Mouse (Mus musculus) layer of hippocampus, adult 6 months (tissue): ENCODE data around the gene Fyb2. TPM values are rescaled to one million over a fixed set of nuclear protein-coding genes. Genes with fewer than 3 reads are reported as not detected.

Experiments
- long read RNA-seq, 2 experiments: library from polyadenylated mRNA; unstranded; transcript quantifications; one replicate each; pipeline ENCODE4 v2.0.0; 2019 to 2020
- polyA plus RNA-seq: library from polyadenylated mRNA; unstranded; fragments of <200 nt; fragmentation: Nextera tagmentation; gene quantifications from 2 replicates; pipeline ENCODE4 v1.2.3, GENCODE M21; 2021

Gene Fyb2
- 0.43 and 1.1 TPM in 2 replicates for polyA plus RNA-seq
- long read RNA-seq, experiment 1, partial matches to known transcripts: 1 of 1 reads
- long read RNA-seq, experiment 1, other reads (novel, unspliced or antisense): 0 of 1 reads
- long read RNA-seq, experiment 2, partial matches to known transcripts: 6 of 11 reads
- long read RNA-seq, experiment 2, other reads (novel, unspliced or antisense): 3 of 11 reads

DNA sequence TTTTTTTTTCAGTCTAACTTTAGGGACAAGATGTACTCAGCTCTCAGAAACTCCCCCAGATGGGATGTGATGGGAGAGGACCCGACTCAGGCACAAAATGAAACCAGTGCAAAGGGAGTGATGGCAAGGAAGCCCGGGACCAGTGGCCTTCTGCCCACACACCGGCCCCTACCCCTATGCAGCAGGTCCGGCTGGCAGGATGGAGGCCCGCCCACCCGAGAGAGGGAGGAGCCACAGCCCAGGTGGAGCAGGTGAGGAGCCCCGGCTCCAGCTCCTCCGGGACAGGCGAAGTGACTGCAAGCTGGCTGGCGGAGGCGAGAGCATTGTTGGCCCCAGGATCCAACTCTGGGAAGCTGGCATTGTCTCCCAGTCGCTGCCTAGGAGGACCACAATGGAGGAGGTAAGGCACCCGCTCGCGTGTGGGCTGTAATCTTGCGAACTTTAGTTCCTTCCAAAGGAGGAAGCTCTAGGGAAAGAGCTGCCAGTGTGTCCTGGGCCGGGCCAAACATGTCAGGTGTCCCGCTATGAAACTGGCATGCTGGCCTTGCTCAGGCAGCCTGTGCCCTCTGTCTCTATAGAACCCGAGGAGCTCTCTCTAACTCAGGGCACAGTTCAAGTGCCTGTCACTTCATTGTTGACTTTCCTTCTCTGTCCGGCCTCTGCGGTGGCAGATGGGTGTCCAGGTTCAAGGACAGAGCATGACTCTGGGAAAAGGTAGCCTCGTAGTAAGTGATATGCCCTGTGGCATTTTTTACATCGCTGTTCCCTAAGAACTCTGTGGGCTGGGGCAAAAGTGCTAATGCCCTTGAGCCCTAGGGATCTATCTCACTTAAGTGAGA, at the start of gene Fyb2:
Gene Fyb2, plus strand, starts transcription at position 166 of the 839 bp plus-strand sequence.

DNA sequence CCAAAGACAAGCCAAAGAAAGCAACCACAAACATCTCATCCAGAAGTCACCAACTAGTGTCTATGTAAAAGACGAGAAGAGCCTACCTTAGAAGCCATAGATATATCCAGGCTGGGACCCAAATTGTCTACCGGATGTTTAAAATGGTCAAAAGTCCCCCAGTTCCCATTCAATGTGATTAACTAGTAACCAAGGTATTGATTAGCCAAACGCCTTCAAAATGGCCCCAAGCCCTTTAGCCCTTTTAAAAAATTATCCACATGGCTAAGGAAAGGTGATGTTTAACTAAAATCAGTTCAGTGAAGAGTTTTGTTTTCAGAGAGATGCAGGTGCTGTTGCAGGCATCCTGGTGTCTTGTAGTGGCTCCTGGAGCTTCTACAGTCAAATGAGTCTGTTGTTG, 36.9 kb upstream of the Fyb2 start, which contains the start of gene C8a:
Gene C8a, minus strand, starts transcription at position 76 of the 400 bp plus-strand sequence.

Other genes starting within 250 kb of the Fyb2 start
- gene C8b, start 147.1 kb upstream of the Fyb2 start, polyA plus RNA-seq: not detected in 2 replicates
- gene Gm17662, start 56.1 kb upstream of the Fyb2 start, polyA plus RNA-seq: not detected in 2 replicates
- 0.15 TPM in 1 of 2 replicates, not detected in the other for gene C8a, start 37.1 kb upstream of the Fyb2 start, polyA plus RNA-seq
- 5.1 TPM in 2 replicates for gene Prkaa2, start 196.4 kb downstream of the Fyb2 start, polyA plus RNA-seq
- 102 and 107 TPM in 2 replicates for gene Plpp3, start 243.9 kb downstream of the Fyb2 start, polyA plus RNA-seq